Mouse (Mus musculus): ENCODE measurements at regions not wholly inside any gene's neighbourhood (a gene's known extent, or its start where the extent isn't known, plus 50 kb on each side); places are given as distances from the start of the nearest gene placed in this dataset.

GRCm38 (mm10) chr4:105945921-105946320 lies 156.3 kb downstream of the Gm12728 start:
- no peak for TF ChIP-seq POLR2A (IDR thresholded peaks at IDR 0.05; ENCODE audit: insufficient read length, low read depth)
- TF ChIP-seq E2F4 (IDR thresholded peaks at IDR 0.05; ENCODE audit: insufficient read depth): no peak
- TF ChIP-seq TCF12 (IDR thresholded peaks at IDR 0.05; ENCODE audit: insufficient read depth, poor library complexity, severe bottlenecking): no peak
- TF ChIP-seq SRF (IDR thresholded peaks at IDR 0.05; ENCODE audit: control insufficient read depth, insufficient read length, low read depth): no peak
- TF ChIP-seq MAX (IDR thresholded peaks at IDR 0.05; ENCODE audit: low read depth): no peak
- no peak for TF ChIP-seq MYOG (IDR thresholded peaks at IDR 0.05; ENCODE audit: control insufficient read depth in 1 of 3, insufficient read depth in 1 of 3, insufficient read length in 2 of 3, low read depth in 2 of 3)
- no peak for TF ChIP-seq MYOD1 (IDR thresholded peaks at IDR 0.05; ENCODE audit: control insufficient read depth in 1 of 3, insufficient read length in 2 of 3, low read depth in 2 of 3)
- no peak for TF ChIP-seq CEBPB (IDR thresholded peaks at IDR 0.05; ENCODE audit: insufficient read depth, poor library complexity, severe bottlenecking)

Data from myocyte (in vitro differentiated cells).